Mouse (Mus musculus) thymus, postnatal 4 days (tissue): ENCODE measurements around the gene Gm20388.

ENCODE experiments used
- DNase-seq: peaks from one replicate; pipeline ENCODE4 v3.0.0; 2021

Gm20388 gene

GRCm38 (mm10) chr8:123767874-123768273 is 3857.2 kb downstream of the Gm20388 start:
- DNase-seq: no peak

- DNase-seq: peak; percentile 52
Measured at GRCm38 (mm10) chr8:123768492-123769356, 3858.1 kb downstream of the Gm20388 start.

GRCm38 (mm10) chr8:123773468-123773867 is 3862.8 kb downstream of the Gm20388 start:
- no peak for DNase-seq

GRCm38 (mm10) chr8:123774491-123774890 is 3863.8 kb downstream of the Gm20388 start:
- DNase-seq: no peak

- no peak for DNase-seq
Measured at GRCm38 (mm10) chr8:123777319-123777718, 3866.7 kb downstream of the Gm20388 start.

- no peak for DNase-seq
Measured at GRCm38 (mm10) chr8:123780471-123780870, 3869.8 kb downstream of the Gm20388 start.

- DNase-seq: no peak
Measured at GRCm38 (mm10) chr8:123781256-123781655, 3870.6 kb downstream of the Gm20388 start.

GRCm38 (mm10) chr8:123783525-123784249 is 3873.0 kb downstream of the Gm20388 start:
- peak; percentile 74 for DNase-seq

GRCm38 (mm10) chr8:123786166-123786565 is 3875.5 kb downstream of the Gm20388 start:
- no peak for DNase-seq

GRCm38 (mm10) chr8:123786644-123787043 is 3876.0 kb downstream of the Gm20388 start:
- no peak for DNase-seq

- peak; percentile 49 for DNase-seq
Measured at GRCm38 (mm10) chr8:123787254-123787897, 3876.7 kb downstream of the Gm20388 start.

GRCm38 (mm10) chr8:123788416-123789170 is 3878.0 kb downstream of the Gm20388 start:
- DNase-seq: no peak

- DNase-seq: no peak
Measured at GRCm38 (mm10) chr8:123789461-123789860, 3878.8 kb downstream of the Gm20388 start.

GRCm38 (mm10) chr8:123789970-123790369 is 3879.3 kb downstream of the Gm20388 start:
- peak; percentile 94 for DNase-seq

- DNase-seq: no peak
Measured at GRCm38 (mm10) chr8:123791101-123791844, 3880.6 kb downstream of the Gm20388 start.

GRCm38 (mm10) chr8:123791845-123792225 is 3881.2 kb downstream of the Gm20388 start:
- DNase-seq: no peak

GRCm38 (mm10) chr8:123793900-123794299 is 3883.3 kb downstream of the Gm20388 start:
- DNase-seq: no peak

GRCm38 (mm10) chr8:123794766-123795165 is 3884.1 kb downstream of the Gm20388 start:
- DNase-seq: no peak

- DNase-seq: no peak
Measured at GRCm38 (mm10) chr8:123796758-123797157, 3886.1 kb downstream of the Gm20388 start.

- DNase-seq: no peak
Measured at GRCm38 (mm10) chr8:123797928-123798327, 3887.3 kb downstream of the Gm20388 start.

- DNase-seq: no peak
Measured at GRCm38 (mm10) chr8:123799434-123799833, 3888.8 kb downstream of the Gm20388 start.

GRCm38 (mm10) chr8:123799885-123800284 is 3889.2 kb downstream of the Gm20388 start:
- DNase-seq: no peak
